Mouse (Mus musculus) G1E (cell line): Measurements from ENCODE around the gene Ccna1. TPM values are rescaled to one million over a fixed set of nuclear protein-coding genes. Genes with fewer than 3 reads are reported as not detected.

ENCODE experiments used
- ATAC-seq: 2 replicates; pipeline ENCODE4 v1.8.0; 2016; ENCODE audit warnings: mild to moderate bottlenecking; ENCODE audit not compliant: insufficient number of reproducible peaks, poor library complexity, low FRiP score, severe bottlenecking; ENCODE audit errors: extremely low read depth
- DNase-seq: peaks from one replicate; pipeline ENCODE4 v3.0.0; 2012; ENCODE audit warnings: low spot score
- H3K27me3 ChIP-seq: 2 replicates; pipeline ENCODE4 v1.6.1; 2012; ENCODE audit warnings: mild to moderate bottlenecking, low read length, inconsistent platforms; ENCODE audit not compliant: insufficient read depth
- H3K36me3 ChIP-seq: replicated peaks from 2 replicates; pipeline ENCODE3; 2012; ENCODE audit warnings: mild to moderate bottlenecking, inconsistent platforms
- H3K4me1 ChIP-seq: 2 replicates; pipeline ENCODE4 v1.6.1; 2012; ENCODE audit warnings: low read depth, low read length, inconsistent platforms, mixed read lengths; ENCODE audit not compliant: insufficient read depth
- H3K4me3 ChIP-seq: 2 replicates; pipeline ENCODE4 v1.5.1; 2012; ENCODE audit warnings: low read depth, mild to moderate bottlenecking, inconsistent platforms, low read length, moderate library complexity, mixed read lengths
- H3K9me3 ChIP-seq: replicated peaks from 2 replicates; pipeline ENCODE4 v1.6.1; 2012; ENCODE audit warnings: inconsistent platforms
- CTCF ChIP-seq: IDR thresholded peaks from 2 replicates; pipeline ENCODE4 v1.5.1; 2012; ENCODE audit warnings: low read depth, low read length, inconsistent platforms, mixed read lengths
- GATA1 ChIP-seq: IDR thresholded peaks from 2 replicates; pipeline ENCODE4 v1.6.1; 2012; ENCODE audit warnings: borderline replicate concordance, low read length, inconsistent platforms, mixed read lengths
- GATA2 ChIP-seq: IDR thresholded peaks from 2 replicates; pipeline ENCODE4 v1.6.1; 2012; ENCODE audit warnings: low read depth, low read length, inconsistent platforms, borderline replicate concordance
- POLR2AphosphoS5 ChIP-seq: IDR thresholded peaks from 2 replicates; pipeline ENCODE4 v1.6.1; 2012; ENCODE audit warnings: low read depth, low read length, inconsistent platforms; ENCODE audit not compliant: insufficient replicate concordance
- TAL1 ChIP-seq: conservative IDR thresholded peaks from 2 replicates; pipeline ENCODE4 v1.6.1; 2012; ENCODE audit warnings: low read depth, low read length, inconsistent platforms, mixed read lengths
- polyA plus RNA-seq: library from polyadenylated mRNA; stranded (reverse); fragments of >175 nt; gene quantifications from 2 replicates; pipeline ENCODE4 v1.2.3, GENCODE M21; 2012
- total RNA-seq, 2 experiments: library from RNA; stranded (forward) in 1 of 2; stranded (reverse) in 1 of 2; fragments of 200-1000 nt in 1 of 2; fragments of >200 nt in 1 of 2; fragmentation: Nextera tagmentation in 1 of 2; gene quantifications; 2 replicates each; pipeline ENCODE4 v1.2.3; 2014 to 2017

The Ccna1 gene
- total and polyA plus RNA-seq, 3 experiments, result not detected

DNA sequence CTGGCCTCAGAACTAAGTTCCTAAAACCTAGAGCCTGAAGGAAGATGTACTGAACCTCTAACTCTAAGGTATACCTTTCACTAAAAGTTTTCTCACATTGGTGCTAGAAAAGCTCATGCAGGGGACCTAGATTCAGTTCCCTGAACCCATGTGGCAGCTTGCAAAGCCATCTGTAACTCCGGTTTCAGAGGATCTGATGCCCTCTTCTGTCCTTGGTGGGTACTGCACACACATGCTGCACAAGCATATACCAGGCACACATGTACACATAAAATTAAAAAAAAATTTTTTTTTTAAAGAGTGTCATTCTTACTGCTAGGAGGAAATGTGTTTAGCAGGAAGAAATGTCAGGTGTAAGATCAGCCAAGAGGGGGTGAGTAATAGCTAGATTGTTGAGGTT is 33.1 kb downstream of the Ccna1 start:
- Histone ChIP-seq H3K36me3 (no peaks in the 10 kb centered on the region), H3K4me3 (no peak overlapping the region), H3K9me3 (no peaks in the 10 kb centered on the region), H3K27me3 (no peaks in the 10 kb centered on the region), H3K4me1 (no peaks in the 10 kb centered on the region)
- no peak for ATAC-seq
- no peak for TF ChIP-seq GATA1
- no peak for TF ChIP-seq CTCF
- no peak for TF ChIP-seq POLR2AphosphoS5
- TF ChIP-seq GATA2, result no peak
- TF ChIP-seq TAL1, result no peak
- no peak for DNase-seq

GRCm38 (mm10) chr3:55012536-55012935 is 42.8 kb downstream of the Ccna1 start:
- no peaks in the 10 kb centered on the region for H3K4me1 ChIP-seq
- TF ChIP-seq GATA1, result no peak
- no peak for TF ChIP-seq POLR2AphosphoS5
- no peak for TF ChIP-seq CTCF
- no peak for TF ChIP-seq GATA2
- no peak for TF ChIP-seq TAL1
- ATAC-seq, result no peak
- no peak overlapping the region for H3K4me3 ChIP-seq
- H3K36me3 ChIP-seq, result no peaks in the 10 kb centered on the region
- H3K9me3 ChIP-seq, result no peaks in the 10 kb centered on the region
- DNase-seq, result no peak
- no peaks in the 10 kb centered on the region for H3K27me3 ChIP-seq

- DNase-seq (no peak), ATAC-seq (no peak)
- no peaks in the 10 kb centered on the region for H3K4me1 ChIP-seq
- peaks cover 4% of the 10 kb centered on the region; the same call in 1 of the 2 replicates for H3K9me3 ChIP-seq
- TF ChIP-seq POLR2AphosphoS5, result no peak
- no peak for TF ChIP-seq GATA2
- TF ChIP-seq CTCF, result no peak
- no peak for TF ChIP-seq TAL1
- TF ChIP-seq GATA1, result no peak
- H3K4me3 ChIP-seq, result no peak overlapping the region
- H3K36me3 ChIP-seq, result no peaks in the 10 kb centered on the region
- H3K27me3 ChIP-seq, result no peaks in the 10 kb centered on the region
Measured at GRCm38 (mm10) chr3:55011681-55012080, 43.6 kb downstream of the Ccna1 start.

DNA sequence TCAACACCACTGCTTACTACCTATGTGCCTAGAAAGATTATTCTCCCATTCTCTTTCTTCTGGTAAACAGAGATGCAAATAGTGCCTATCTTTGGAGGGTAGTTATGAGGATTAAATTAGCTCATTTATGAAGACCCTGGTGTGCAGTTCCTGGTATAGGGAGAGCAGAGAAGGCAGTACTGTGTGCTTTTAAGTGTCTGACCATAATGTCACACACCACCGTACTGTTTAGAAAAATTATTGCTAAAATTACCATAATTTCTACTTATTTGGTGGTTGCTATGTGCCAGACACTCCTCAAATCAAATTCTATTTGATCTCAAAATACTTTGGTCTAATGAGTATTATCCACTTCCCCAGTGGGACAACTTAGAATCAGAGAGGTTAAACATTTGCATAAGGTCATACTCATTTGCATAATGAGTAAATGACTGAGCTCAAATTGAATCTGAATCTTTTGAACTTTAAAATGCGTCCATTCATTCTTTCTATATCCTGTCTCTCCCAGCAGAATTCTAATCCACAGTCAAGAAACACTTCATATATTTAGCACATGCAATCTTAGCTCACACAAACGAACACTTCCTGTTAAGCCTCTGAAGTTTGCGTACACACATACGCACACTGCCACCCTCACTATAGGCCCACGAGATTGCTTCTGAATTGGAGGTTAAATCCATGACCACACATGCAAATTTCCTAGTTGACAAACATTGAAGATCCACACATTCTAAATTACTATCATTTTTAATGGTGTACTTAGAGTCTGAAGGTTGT is 46.1 kb downstream of the Ccna1 start:
- no peak for DNase-seq
- no peaks in the 10 kb centered on the region for H3K4me1 ChIP-seq
- H3K4me3 ChIP-seq, result no peak overlapping the region
- H3K36me3 ChIP-seq, result no peaks in the 10 kb centered on the region
- no peaks in the 10 kb centered on the region for H3K27me3 ChIP-seq
- no peak for TF ChIP-seq POLR2AphosphoS5
- TF ChIP-seq TAL1, result no peak
- no peak for TF ChIP-seq GATA1
- no peak for TF ChIP-seq CTCF
- peaks cover 9% of the 10 kb centered on the region; the same call in 1 of the 2 replicates for H3K9me3 ChIP-seq
- no peak for ATAC-seq

- DNase-seq (no peak), ATAC-seq (no peak)
- Histone ChIP-seq H3K4me3 (no peak overlapping the region), H3K27me3 (no peaks in the 10 kb centered on the region), H3K36me3 (no peaks in the 10 kb centered on the region), H3K4me1 (no peaks in the 10 kb centered on the region), H3K9me3 (peaks cover 21% of the 10 kb centered on the region)
- TF ChIP-seq GATA2, result no peak
- no peak for TF ChIP-seq CTCF
- no peak for TF ChIP-seq POLR2AphosphoS5
- no peak for TF ChIP-seq GATA1
- no peak for TF ChIP-seq TAL1
Measured at GRCm38 (mm10) chr3:55004036-55004435, 51.3 kb downstream of the Ccna1 start.

DNA sequence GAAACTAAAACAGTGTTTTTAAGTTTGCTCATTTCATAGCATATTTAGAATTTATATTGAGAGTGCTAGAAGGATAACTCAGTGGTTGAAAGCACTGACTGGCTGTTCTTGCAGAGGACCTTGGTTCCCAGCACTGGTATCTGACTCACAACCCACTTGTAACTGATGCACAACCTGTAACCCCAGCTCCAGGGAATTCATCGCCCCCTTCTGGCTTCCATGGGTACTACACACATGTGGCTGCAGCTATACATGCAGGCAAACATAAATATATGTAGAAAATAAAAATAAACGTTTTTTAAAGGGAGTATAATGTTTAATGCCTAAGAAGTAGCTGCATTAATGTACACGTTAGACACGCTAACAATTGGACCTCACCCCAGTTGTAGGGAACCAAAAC is 53.6 kb downstream of the Ccna1 start:
- DNase-seq (no peak), ATAC-seq (no peak)
- TF ChIP-seq CTCF (0 out of 2 replicates have a peak, but pooled peaks have one; percentile 8), GATA1 (no peak)

More for the DNA sequence above, 53.6 kb downstream of the Ccna1 start:
- peaks cover 17% of the 10 kb centered on the region for H3K9me3 ChIP-seq
- H3K36me3 ChIP-seq, result no peaks in the 10 kb centered on the region
- H3K4me3 ChIP-seq, result no peak overlapping the region
- no peaks in the 10 kb centered on the region for H3K4me1 ChIP-seq
- no peaks in the 10 kb centered on the region for H3K27me3 ChIP-seq

Other genes starting within 250 kb of the Ccna1 start
- 9.9 and 25.2 TPM in 2 replicates for gene Rfxap, start 247.7 kb downstream of the Ccna1 start, total RNA-seq (2014; fragmentation: Nextera tagmentation)
- 60.2 and 60.8 TPM in 2 replicates for gene Rfxap, start 247.7 kb downstream of the Ccna1 start, total RNA-seq (2017)
- 97.5 and 128 TPM in 2 replicates for gene Rfxap, start 247.7 kb downstream of the Ccna1 start, polyA plus RNA-seq
- not detected in 2 replicates for gene Sertm1, start 139.6 kb downstream of the Ccna1 start, total RNA-seq (2014; fragmentation: Nextera tagmentation)
- gene Sertm1, start 139.6 kb downstream of the Ccna1 start, total RNA-seq (2017), result 0.05 TPM in 1 of 2 replicates, not detected in the other
- not detected in 2 replicates for gene Sertm1, start 139.6 kb downstream of the Ccna1 start, polyA plus RNA-seq
- 23.4 and 26.4 TPM in 2 replicates for gene Spg20, start 56.6 kb upstream of the Ccna1 start, total RNA-seq (2014; fragmentation: Nextera tagmentation)
- gene Spg20, start 56.6 kb upstream of the Ccna1 start, total RNA-seq (2017), result 18.8 and 20.9 TPM in 2 replicates
- 10.3 and 11.3 TPM in 2 replicates for gene Spg20, start 56.6 kb upstream of the Ccna1 start, polyA plus RNA-seq
- gene Ccdc169, start 81.8 kb upstream of the Ccna1 start, total RNA-seq (2014; fragmentation: Nextera tagmentation), result 0.30 TPM in 1 of 2 replicates, not detected in the other
- 0.11 and 0.17 TPM in 2 replicates for gene Ccdc169, start 81.8 kb upstream of the Ccna1 start, total RNA-seq (2017)
- not detected in 2 replicates for gene Ccdc169, start 81.8 kb upstream of the Ccna1 start, polyA plus RNA-seq
- gene Sohlh2, start 126.5 kb upstream of the Ccna1 start, total RNA-seq (2014; fragmentation: Nextera tagmentation), result not detected in 2 replicates
- gene Sohlh2, start 126.5 kb upstream of the Ccna1 start, total RNA-seq (2017), result not detected in 2 replicates
- not detected in 2 replicates for gene Sohlh2, start 126.5 kb upstream of the Ccna1 start, polyA plus RNA-seq
- gene Dclk1, start 186.9 kb upstream of the Ccna1 start, total RNA-seq (2014; fragmentation: Nextera tagmentation), result not detected in 2 replicates
- 0.17 and 0.55 TPM in 2 replicates for gene Dclk1, start 186.9 kb upstream of the Ccna1 start, total RNA-seq (2017)
- gene Dclk1, start 186.9 kb upstream of the Ccna1 start, polyA plus RNA-seq, result not detected in 2 replicates